Mouse (Mus musculus) midbrain, postnatal 0 days (tissue): ENCODE results near the gene Slc6a11. TPM values are rescaled to one million over a fixed set of nuclear protein-coding genes. Genes with fewer than 3 reads are reported as not detected.

Experiments used
- ATAC-seq: fragments of 200-750 bp; cut with Nextera tagmentation; 2 replicates; pipeline ENCODE4 v1.8.0; 2017; ENCODE audit warnings: moderate number of reproducible peaks, mild to moderate bottlenecking, moderate TSS enrichment, moderate library complexity; ENCODE audit not compliant: low FRiP score
- DNase-seq: peaks from one replicate; pipeline ENCODE4 v3.0.0-alpha.2; 2015; ENCODE audit warnings: low spot score
- H3K27ac ChIP-seq: fragments of 300-500 bp; sonication (generic); 2 replicates; pipeline ENCODE4 v1.5.1; 2014; ENCODE audit warnings: low read depth, mild to moderate bottlenecking, low read length, mixed read lengths
- H3K27me3 ChIP-seq: fragments of 300-500 bp; sonication (generic); 2 replicates; pipeline ENCODE4 v1.6.1; 2014; ENCODE audit warnings: low read length, control low read depth, mixed read lengths; ENCODE audit not compliant: insufficient read depth
- H3K36me3 ChIP-seq: fragments of 300-500 bp; sonication (generic); 2 replicates; pipeline ENCODE4 v1.6.1; 2014; ENCODE audit warnings: low read length, control low read depth, mixed read lengths; ENCODE audit not compliant: insufficient read depth
- H3K4me1 ChIP-seq: fragments of 300-500 bp; sonication (generic); 2 replicates; pipeline ENCODE4 v1.6.1; 2014; ENCODE audit warnings: mild to moderate bottlenecking, control low read depth, antibody characterized with exemption, low read length, mixed read lengths; ENCODE audit not compliant: insufficient read depth
- H3K4me2 ChIP-seq: fragments of 300-500 bp; sonication (generic); 2 replicates; pipeline ENCODE4 v1.6.1; 2014; ENCODE audit warnings: low read depth, mild to moderate bottlenecking, low read length, mixed read lengths; ENCODE audit not compliant: poor library complexity, severe bottlenecking
- H3K4me3 ChIP-seq: fragments of 300-500 bp; sonication (generic); 2 replicates; pipeline ENCODE4 v1.5.1; 2014; ENCODE audit warnings: low read depth, mild to moderate bottlenecking, low read length, moderate library complexity
- H3K9ac ChIP-seq: fragments of 300-500 bp; sonication (generic); replicated peaks from 2 replicates; pipeline ENCODE4 v1.6.1; 2014; ENCODE audit warnings: mild to moderate bottlenecking, low read length, moderate library complexity, mixed read lengths; ENCODE audit not compliant: poor library complexity, severe bottlenecking
- H3K9me3 ChIP-seq: fragments of 300-500 bp; sonication (generic); 2 replicates; pipeline ENCODE4 v1.6.1; 2016; ENCODE audit warnings: low read length, control low read depth
- CTCF ChIP-seq: IDR thresholded peaks from 2 replicates; pipeline ENCODE4 v1.5.1; 2016; ENCODE audit warnings: antibody characterized with exemption, mild to moderate bottlenecking
- WGBS: fragments of 180-500 bp; shearing (Covaris S2); extraction: QIAGEN DNeasy Blood & Tissue Kit; methylation state at CpG from one replicate; pipeline ENCODE4 v1.1.7; 2014; 5-methylcytosine and 5-hydroxymethylcytosine counted together
- polyA plus RNA-seq: library from polyadenylated mRNA; unstranded; fragments of >200 nt; fragmentation: Nextera tagmentation; extraction: Ambion mirVana; gene quantifications from 2 replicates; pipeline ENCODE4 v1.2.1, GENCODE M21; 2015
- total RNA-seq: library from RNA; depleted of rRNA; stranded (reverse); fragments of >200 nt; gene quantifications from 2 replicates; pipeline ENCODE4 v1.2.3, GENCODE M21; 2014; rRNA removed

The Slc6a11 gene
- total RNA-seq (162 and 233 TPM in 2 replicates), polyA plus RNA-seq (109 and 115 TPM in 2 replicates)

DNA sequence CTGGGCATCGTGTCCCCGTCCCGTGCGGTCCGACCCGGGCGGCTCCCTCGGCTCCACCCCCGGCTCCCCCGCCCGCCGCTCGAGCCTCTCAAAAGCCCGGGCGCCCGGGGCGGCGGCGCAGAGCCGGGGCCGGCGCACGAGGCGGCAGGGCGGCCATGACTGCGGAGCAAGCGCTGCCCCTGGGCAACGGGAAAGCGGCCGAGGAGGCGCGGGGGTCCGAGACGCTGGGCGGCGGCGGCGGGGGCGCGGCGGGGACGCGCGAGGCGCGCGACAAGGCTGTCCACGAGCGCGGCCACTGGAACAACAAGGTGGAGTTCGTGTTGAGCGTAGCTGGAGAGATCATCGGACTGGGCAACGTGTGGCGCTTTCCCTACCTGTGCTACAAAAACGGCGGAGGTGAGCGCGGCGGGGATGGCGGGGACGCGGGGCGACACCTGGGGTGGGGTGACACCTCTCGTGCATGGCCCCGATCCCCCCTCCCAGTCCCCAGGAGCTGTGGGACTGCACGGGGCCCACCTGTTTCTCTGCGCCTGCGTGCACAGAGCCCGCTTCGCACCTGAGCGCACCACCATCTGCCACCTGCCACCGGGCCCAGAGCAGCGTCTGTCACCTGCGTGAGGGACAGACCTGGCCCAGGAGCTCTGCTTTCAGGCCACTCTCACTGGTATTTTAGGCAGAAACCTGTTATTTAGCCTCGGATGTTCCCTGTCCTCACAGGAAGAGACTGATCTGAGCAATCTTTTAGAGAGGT is at the start of gene Slc6a11:
Gene Slc6a11, plus strand, starts transcription at position 120 of the 751 bp plus-strand sequence.
- WGBS, result 6% methylated on average over 34 of the region's 76 CpGs
- peak within 1 kb of the TSS; percentile 77 for H3K4me2 ChIP-seq
- no peaks in the 10 kb centered on the region for H3K36me3 ChIP-seq
- peaks cover 9% of the 10 kb centered on the region; the same call in 1 of the 2 replicates for H3K27me3 ChIP-seq
- peak within 1 kb of the TSS; percentile 47 for H3K4me3 ChIP-seq
- H3K9me3 ChIP-seq, result no peaks in the 10 kb centered on the region
- TF ChIP-seq CTCF, result no peak
- peak within 1 kb of the TSS; percentile 76 for H3K9ac ChIP-seq
- H3K4me1 ChIP-seq, result peaks cover 5% of the 10 kb centered on the region; the same call in 1 of the 2 replicates
- ATAC-seq (peak; percentile 69), DNase-seq (peak; percentile 61)
- H3K27ac ChIP-seq, result peak within 1 kb of the TSS; percentile 55; the same call in 1 of the 2 replicates

DNA sequence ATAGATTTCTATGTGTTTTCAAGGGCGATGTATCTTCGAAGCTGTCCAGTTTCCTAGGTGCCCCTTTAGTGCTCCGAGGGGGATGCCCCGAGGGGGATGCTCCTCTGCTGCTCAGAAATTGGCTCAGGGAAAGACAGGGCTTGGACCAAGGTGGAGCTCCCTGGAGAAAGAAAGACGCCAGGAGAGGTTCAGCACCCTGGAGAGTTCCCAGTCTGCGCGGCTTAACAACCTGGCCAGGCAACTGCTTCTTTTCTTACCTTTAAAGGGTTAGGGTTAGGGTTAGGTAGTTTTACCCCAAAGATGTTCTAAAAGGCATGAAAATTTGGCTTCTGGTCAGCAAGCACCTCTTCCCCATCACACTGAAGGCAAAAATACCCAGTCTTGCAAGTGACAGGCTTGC is 43.9 kb upstream of the Slc6a11 start:
- Histone ChIP-seq H3K27ac (no peak overlapping the region), H3K4me1 (peaks cover 2% of the 10 kb centered on the region; the same call in 1 of the 2 replicates), H3K4me2 (no peak overlapping the region), H3K4me3 (no peak overlapping the region), H3K9ac (no peak overlapping the region), H3K36me3 (no peaks in the 10 kb centered on the region), H3K9me3 (no peaks in the 10 kb centered on the region), H3K27me3 (peaks cover 4% of the 10 kb centered on the region; the same call in 1 of the 2 replicates)
- no peak for ATAC-seq
- no peak for DNase-seq
- TF ChIP-seq CTCF, result no peak
- WGBS, result 23% methylated on average over 7 of the region's 7 CpGs

DNA sequence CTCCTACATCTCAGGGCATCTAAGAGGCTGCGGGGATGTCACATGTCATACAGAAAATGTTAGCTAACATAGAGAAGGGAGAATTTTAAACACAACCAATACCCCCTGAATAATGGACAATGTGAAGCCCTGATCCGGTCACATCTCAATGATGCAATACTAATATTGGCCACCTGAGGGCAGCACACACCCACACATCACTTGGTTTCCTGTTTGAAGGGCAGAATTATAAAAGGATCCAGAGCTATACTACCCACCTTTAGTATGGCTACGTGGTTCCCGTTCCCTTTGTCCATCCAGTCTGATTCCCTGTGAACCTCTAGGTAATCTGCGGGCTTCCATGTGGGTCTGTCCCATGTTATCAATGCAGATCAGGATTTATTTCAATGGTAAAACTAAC is 41.4 kb upstream of the Slc6a11 start:
- Histone ChIP-seq H3K4me2 (no peak overlapping the region), H3K4me1 (peaks cover 3% of the 10 kb centered on the region; the same call in 1 of the 2 replicates), H3K36me3 (no peaks in the 10 kb centered on the region), H3K4me3 (no peak overlapping the region), H3K9ac (no peak overlapping the region), H3K27me3 (peaks cover 4% of the 10 kb centered on the region; the same call in 1 of the 2 replicates), H3K9me3 (no peaks in the 10 kb centered on the region), H3K27ac (no peak overlapping the region)
- 8% methylated on average over 5 of the region's 5 CpGs for WGBS
- TF ChIP-seq CTCF, result peak; percentile 97
- no peak for ATAC-seq
- peak; percentile 81 for DNase-seq

DNA sequence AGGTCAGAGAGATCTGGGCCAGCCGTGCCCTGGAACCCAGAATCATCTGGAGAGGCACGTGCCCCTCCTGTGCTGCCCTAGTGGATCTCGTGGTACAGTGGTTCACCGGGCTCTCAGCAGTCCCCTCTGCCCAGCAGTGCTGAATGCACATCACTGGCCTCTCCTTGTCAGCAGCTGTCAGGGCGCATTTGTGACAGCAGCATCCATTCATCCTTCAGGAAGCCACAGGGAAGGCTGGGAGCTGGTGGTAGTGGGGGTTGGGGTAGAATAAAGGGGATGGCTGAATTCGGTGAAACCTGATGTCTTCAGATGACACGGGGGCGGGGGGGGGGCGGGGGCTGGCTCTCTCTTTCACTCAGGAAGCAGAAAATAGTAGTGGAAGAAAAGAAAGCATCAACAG is 38.8 kb upstream of the Slc6a11 start:
- Histone ChIP-seq H3K4me2 (no peak overlapping the region), H3K27ac (no peak overlapping the region), H3K9me3 (no peaks in the 10 kb centered on the region), H3K4me3 (no peak overlapping the region), H3K27me3 (peaks cover 4% of the 10 kb centered on the region; the same call in 1 of the 2 replicates), H3K4me1 (peaks cover 3% of the 10 kb centered on the region; the same call in 1 of the 2 replicates), H3K9ac (no peak overlapping the region), H3K36me3 (no peaks in the 10 kb centered on the region)
- WGBS, result 28% methylated on average over 9 of the region's 9 CpGs
- TF ChIP-seq CTCF, result no peak
- ATAC-seq (no peak), DNase-seq (no peak)

DNA sequence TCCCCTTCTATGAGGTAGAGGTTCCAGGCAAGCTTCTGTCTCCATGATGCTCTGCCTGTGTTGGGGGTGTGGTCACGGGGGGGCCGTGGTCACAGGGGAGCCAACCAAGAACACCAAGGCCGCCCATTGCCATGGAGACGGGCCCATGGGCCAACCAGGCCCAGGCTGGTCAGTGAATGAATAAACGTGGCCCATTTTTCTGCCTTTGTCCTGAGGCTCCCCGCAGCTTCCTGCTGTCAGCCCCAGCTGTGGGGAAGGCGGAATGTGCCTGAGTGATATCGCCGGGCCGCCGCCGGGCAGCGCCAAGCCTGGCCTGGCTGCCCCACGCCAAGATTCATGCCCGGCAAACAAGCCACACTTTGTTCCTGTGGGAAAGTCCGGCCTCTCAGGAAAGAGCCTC is 36.8 kb upstream of the Slc6a11 start:
- H3K9me3 ChIP-seq, result no peaks in the 10 kb centered on the region
- 32% methylated on average over 16 of the region's 16 CpGs for whole genome bisulfite sequencing
- no peaks in the 10 kb centered on the region for H3K36me3 ChIP-seq
- H3K27ac ChIP-seq, result peak overlapping the region; percentile 68; the same call in 1 of the 2 replicates
- no peaks in the 10 kb centered on the region for H3K27me3 ChIP-seq
- no peak overlapping the region for H3K4me2 ChIP-seq
- no peak for TF ChIP-seq CTCF
- no peak overlapping the region for H3K4me3 ChIP-seq
- peaks cover 3% of the 10 kb centered on the region; the same call in 1 of the 2 replicates for H3K4me1 ChIP-seq
- ATAC-seq, result peak; percentile 77
- H3K9ac ChIP-seq, result no peak overlapping the region
- peak; percentile 88 for DNase-seq

DNA sequence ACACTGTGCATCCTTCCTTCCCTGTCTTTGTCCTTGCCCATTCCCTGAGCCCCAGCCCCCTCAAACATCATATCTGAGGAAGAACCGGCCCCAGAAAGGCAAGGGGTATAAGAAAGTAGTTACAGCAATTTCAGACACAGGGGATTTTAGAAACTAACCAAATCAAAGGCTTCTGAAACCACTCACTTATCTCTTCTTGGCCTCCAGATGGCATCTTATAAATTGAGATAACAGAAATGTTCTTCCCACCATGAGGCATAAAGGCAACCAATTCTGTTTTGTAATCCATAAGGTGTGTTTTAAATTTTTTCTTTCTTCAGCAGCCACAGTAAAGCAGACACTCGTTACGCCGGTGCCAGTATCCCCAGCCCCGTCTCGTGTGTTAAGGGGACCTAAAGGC is 34.5 kb upstream of the Slc6a11 start:
- Histone ChIP-seq H3K9ac (no peak overlapping the region), H3K4me2 (no peak overlapping the region), H3K9me3 (no peaks in the 10 kb centered on the region), H3K4me1 (peaks cover 3% of the 10 kb centered on the region; the same call in 1 of the 2 replicates), H3K36me3 (no peaks in the 10 kb centered on the region), H3K27ac (no peak overlapping the region), H3K4me3 (no peak overlapping the region), H3K27me3 (no peaks in the 10 kb centered on the region)
- 79% methylated on average over 6 of the region's 6 CpGs for WGBS
- no peak for ATAC-seq
- DNase-seq, result peak; percentile 46
- TF ChIP-seq CTCF, result peak; percentile 53
